Mouse (Mus musculus) right cerebral cortex, adult 2 months (tissue): ENCODE data around the gene Eif4e2.
A peak's percentile ranks its signal among the peaks of the same experiment; 100 is the strongest.

ENCODE experiments used
- DNase-seq, 2 experiments: peaks; one replicate each; pipeline ENCODE4 v3.0.0; 2021 to 2022; ENCODE audit warnings: low spot score in 2 of 2

Eif4e2 gene

GRCm38 (mm10) chr1:87263257-87263656, 49.5 kb downstream of the Eif4e2 start:
- no peak for DNase-seq

GRCm38 (mm10) chr1:87263796-87264133, 50.1 kb downstream of the Eif4e2 start:
- DNase-seq: no peak

GRCm38 (mm10) chr1:87264134-87265006, 50.7 kb downstream of the Eif4e2 start, which contains the start of gene Efhd1:
Efhd1 (plus strand) TSS chr1:87264363.
- DNase-seq: peak in 1 of 2 experiments; percentile 12

- DNase-seq: no peak
These were observed 51.5 kb downstream of the Eif4e2 start for GRCm38 (mm10) chr1:87265200-87265599.

- DNase-seq: no peak
These were observed 52.8 kb downstream of the Eif4e2 start for GRCm38 (mm10) chr1:87266296-87267090.

GRCm38 (mm10) chr1:87270204-87270603, 56.5 kb downstream of the Eif4e2 start:
- DNase-seq: no peak

GRCm38 (mm10) chr1:87270641-87271467, 57.1 kb downstream of the Eif4e2 start:
- peak in 1 of 2 experiments; percentile 13 for DNase-seq

- no peak for DNase-seq
These were observed 57.9 kb downstream of the Eif4e2 start for GRCm38 (mm10) chr1:87271596-87271995.

- no peak for DNase-seq
These were observed 58.7 kb downstream of the Eif4e2 start for GRCm38 (mm10) chr1:87272462-87272861.

GRCm38 (mm10) chr1:87273514-87273942, 59.8 kb downstream of the Eif4e2 start:
- peak in 1 of 2 experiments; percentile 30 for DNase-seq

GRCm38 (mm10) chr1:87274134-87274533, 60.4 kb downstream of the Eif4e2 start:
- no peak for DNase-seq

GRCm38 (mm10) chr1:87275151-87275550, 61.4 kb downstream of the Eif4e2 start:
- no peak for DNase-seq

- no peak for DNase-seq
These were observed 62.3 kb downstream of the Eif4e2 start for GRCm38 (mm10) chr1:87276056-87276455.

- no peak for DNase-seq
These were observed 66.6 kb downstream of the Eif4e2 start for GRCm38 (mm10) chr1:87280281-87280680.

- no peak for DNase-seq
These were observed 68.1 kb downstream of the Eif4e2 start for GRCm38 (mm10) chr1:87281599-87282412.

- DNase-seq: no peak
These were observed 68.7 kb downstream of the Eif4e2 start for GRCm38 (mm10) chr1:87282413-87282788.

- no peak for DNase-seq
These were observed 69.8 kb downstream of the Eif4e2 start for GRCm38 (mm10) chr1:87283410-87283960.

GRCm38 (mm10) chr1:87287105-87287504, 73.4 kb downstream of the Eif4e2 start:
- no peak for DNase-seq
